Mouse (Mus musculus): Measurements from ENCODE around the gene 5330417H12Rik. TPM values are rescaled to one million over a fixed set of nuclear protein-coding genes. Genes with fewer than 3 reads are reported as not detected.

The 5330417H12Rik gene
- polyA plus RNA-seq, 1 experiment from 2014 or later = not detected

DNA sequence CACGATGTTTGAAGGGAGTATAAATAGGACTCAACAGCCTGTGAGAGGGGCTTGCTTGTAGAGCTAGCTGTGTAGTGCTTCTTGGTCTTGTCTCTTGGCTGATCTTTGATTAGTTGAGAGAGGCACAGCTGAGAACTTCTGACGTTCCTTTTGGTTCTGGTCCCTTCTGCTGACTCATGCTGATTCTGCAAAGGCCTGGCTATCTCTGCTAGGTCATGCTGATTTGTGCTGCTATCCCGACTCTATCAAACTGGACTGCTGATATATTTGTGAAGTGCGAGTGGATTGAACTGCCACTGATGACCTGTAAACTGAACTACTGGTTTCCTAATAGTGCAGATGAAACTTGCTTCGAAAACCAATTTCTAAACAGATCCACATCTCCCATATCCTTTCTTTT is 14.1 kb downstream of the 5330417H12Rik start:
- 86% methylated on average over 5 of the region's 5 CpGs for WGBS
- Histone ChIP-seq H3K4me1 (ENCODE audit: control insufficient read depth, insufficient read depth, low read length) (no peaks in the 10 kb centered on the region), H3K27ac (ENCODE audit: low read depth, low read length) (no peak overlapping the region), H3K27me3 (ENCODE audit: control insufficient read depth, insufficient read depth, low read length) (no peaks in the 10 kb centered on the region), H3K4me2 (no peak overlapping the region), H3K9ac (ENCODE audit: low read length) (no peak overlapping the region), H3K4me3 (ENCODE audit: low read depth, low read length) (no peak overlapping the region), H3K36me3 (ENCODE audit: control insufficient read depth, insufficient read depth, low read length) (no peaks in the 10 kb centered on the region), H3K9me3 (ENCODE audit: control insufficient read depth, low read length) (no peaks in the 10 kb centered on the region)
- ATAC-seq (ENCODE audit: low FRiP score) (no peak), DNase-seq (ENCODE audit: low spot score, missing footprints) (no peak)

- H3K4me1 ChIP-seq (ENCODE audit: control insufficient read depth, insufficient read depth, low read length) = no peaks in the 10 kb centered on the region
- 90% methylated on average over 2 of the region's 2 CpGs for WGBS
- no peaks in the 10 kb centered on the region for H3K9me3 ChIP-seq (ENCODE audit: control insufficient read depth, low read length)
- ATAC-seq (ENCODE audit: low FRiP score) = no peak
- no peak overlapping the region for H3K27ac ChIP-seq (ENCODE audit: low read depth, low read length)
- H3K27me3 ChIP-seq (ENCODE audit: control insufficient read depth, insufficient read depth, low read length) = no peaks in the 10 kb centered on the region
- H3K4me3 ChIP-seq (ENCODE audit: low read depth, low read length) = no peak overlapping the region
- no peaks in the 10 kb centered on the region for H3K36me3 ChIP-seq (ENCODE audit: control insufficient read depth, insufficient read depth, low read length)
- no peak overlapping the region for H3K4me2 ChIP-seq
- no peak for DNase-seq (ENCODE audit: low spot score, missing footprints)
- H3K9ac ChIP-seq (ENCODE audit: low read length) = no peak overlapping the region
These were observed 15.2 kb downstream of the 5330417H12Rik start for GRCm38 (mm10) chr7:107609622-107610255.

- H3K36me3 ChIP-seq (ENCODE audit: control insufficient read depth, insufficient read depth, low read length) = no peaks in the 10 kb centered on the region
- WGBS = 97% methylated on average over 1 of the region's 1 CpGs
- H3K9ac ChIP-seq (ENCODE audit: low read length) = no peak overlapping the region
- H3K27me3 ChIP-seq (ENCODE audit: control insufficient read depth, insufficient read depth, low read length) = no peaks in the 10 kb centered on the region
- H3K9me3 ChIP-seq (ENCODE audit: control insufficient read depth, low read length) = no peaks in the 10 kb centered on the region
- no peak overlapping the region for H3K27ac ChIP-seq (ENCODE audit: low read depth, low read length)
- DNase-seq (ENCODE audit: low spot score, missing footprints) (no peak), ATAC-seq (ENCODE audit: low FRiP score) (no peak)
- H3K4me3 ChIP-seq (ENCODE audit: low read depth, low read length) = no peak overlapping the region
- H3K4me1 ChIP-seq (ENCODE audit: control insufficient read depth, insufficient read depth, low read length) = no peaks in the 10 kb centered on the region
- no peak overlapping the region for H3K4me2 ChIP-seq
These were observed 17.2 kb downstream of the 5330417H12Rik start for GRCm38 (mm10) chr7:107607766-107608165.

DNA sequence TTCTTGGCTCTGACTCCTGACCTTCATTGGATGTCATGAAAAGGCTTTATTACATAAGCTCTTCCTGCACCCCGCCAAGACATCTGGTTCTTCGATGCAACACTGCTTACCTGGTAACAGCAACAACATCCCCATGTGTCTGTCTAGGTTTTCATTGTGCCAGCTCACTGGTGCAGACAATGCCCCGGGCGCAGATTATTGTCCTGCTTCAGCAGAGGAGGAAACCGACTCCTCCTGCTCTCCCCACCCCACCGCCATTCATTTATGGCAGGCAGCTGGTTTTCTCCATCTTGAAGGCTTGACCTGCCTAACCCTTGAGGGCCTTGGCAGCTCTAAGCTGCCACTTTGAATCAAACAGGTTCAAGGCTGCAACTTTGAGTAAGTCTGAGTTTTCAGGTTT is 22.0 kb downstream of the 5330417H12Rik start:
- Histone ChIP-seq H3K9ac (ENCODE audit: low read length) (no peak overlapping the region), H3K27me3 (ENCODE audit: control insufficient read depth, insufficient read depth, low read length) (no peaks in the 10 kb centered on the region), H3K4me2 (no peak overlapping the region), H3K4me1 (ENCODE audit: control insufficient read depth, insufficient read depth, low read length) (no peaks in the 10 kb centered on the region), H3K27ac (ENCODE audit: low read depth, low read length) (no peak overlapping the region), H3K9me3 (ENCODE audit: control insufficient read depth, low read length) (no peaks in the 10 kb centered on the region), H3K4me3 (ENCODE audit: low read depth, low read length) (no peak overlapping the region), H3K36me3 (ENCODE audit: control insufficient read depth, insufficient read depth, low read length) (no peaks in the 10 kb centered on the region)
- WGBS = 51% methylated on average over 6 of the region's 6 CpGs
- no peak for ATAC-seq (ENCODE audit: low FRiP score)
- DNase-seq (ENCODE audit: low spot score, missing footprints) = no peak

DNA sequence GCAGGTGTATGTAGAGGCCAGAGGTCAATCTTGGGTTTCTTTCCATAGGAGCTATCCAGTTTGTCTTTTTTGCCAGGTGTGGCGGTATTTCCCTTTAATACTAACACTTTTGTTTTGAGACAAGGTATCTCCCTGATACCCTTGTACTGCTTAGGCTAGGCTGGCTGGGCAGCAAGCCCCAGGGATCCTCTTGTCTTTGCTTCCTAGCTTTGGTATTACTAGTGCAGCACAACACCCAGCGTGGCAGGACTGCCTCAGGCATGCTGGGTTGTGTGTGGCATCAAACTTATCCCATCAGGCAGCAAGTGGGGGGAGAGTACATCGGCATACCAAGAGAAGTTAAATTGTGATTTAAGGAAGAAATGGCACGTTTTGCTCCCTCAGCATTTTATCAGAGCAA is 22.5 kb downstream of the 5330417H12Rik start:
- Histone ChIP-seq H3K9ac (ENCODE audit: low read length) (no peak overlapping the region), H3K9me3 (ENCODE audit: control insufficient read depth, low read length) (no peaks in the 10 kb centered on the region), H3K27ac (ENCODE audit: low read depth, low read length) (no peak overlapping the region), H3K4me1 (ENCODE audit: control insufficient read depth, insufficient read depth, low read length) (no peaks in the 10 kb centered on the region), H3K4me3 (ENCODE audit: low read depth, low read length) (no peak overlapping the region), H3K4me2 (no peak overlapping the region), H3K36me3 (ENCODE audit: control insufficient read depth, insufficient read depth, low read length) (no peaks in the 10 kb centered on the region), H3K27me3 (ENCODE audit: control insufficient read depth, insufficient read depth, low read length) (no peaks in the 10 kb centered on the region)
- DNase-seq (ENCODE audit: low spot score, missing footprints) = no peak
- 78% methylated on average over 4 of the region's 4 CpGs for WGBS
- no peak for ATAC-seq (ENCODE audit: low FRiP score)

- H3K4me3 ChIP-seq (ENCODE audit: low read depth, low read length) = no peak overlapping the region
- H3K36me3 ChIP-seq (ENCODE audit: control insufficient read depth, insufficient read depth, low read length) = no peaks in the 10 kb centered on the region
- 68% methylated on average over 5 of the region's 5 CpGs for WGBS
These were observed 24.3 kb downstream of the 5330417H12Rik start for GRCm38 (mm10) chr7:107600651-107601050.

GRCm38 (mm10) chr7:107597956-107598355 is 27.0 kb downstream of the 5330417H12Rik start:
- no peak overlapping the region for H3K4me2 ChIP-seq
- H3K36me3 ChIP-seq (ENCODE audit: control insufficient read depth, insufficient read depth, low read length) = no peaks in the 10 kb centered on the region
- no peak overlapping the region for H3K4me3 ChIP-seq (ENCODE audit: low read depth, low read length)
- peaks cover 3% of the 10 kb centered on the region; the same call in 1 of the 2 replicates for H3K4me1 ChIP-seq (ENCODE audit: control insufficient read depth, insufficient read depth, low read length)
- H3K27me3 ChIP-seq (ENCODE audit: control insufficient read depth, insufficient read depth, low read length) = no peaks in the 10 kb centered on the region
- WGBS = 82% methylated on average over 3 of the region's 3 CpGs
- ATAC-seq (ENCODE audit: low FRiP score) (no peak), DNase-seq (ENCODE audit: low spot score, missing footprints) (peak; percentile 44)
- H3K9me3 ChIP-seq (ENCODE audit: control insufficient read depth, low read length) = no peaks in the 10 kb centered on the region
- no peak overlapping the region for H3K27ac ChIP-seq (ENCODE audit: low read depth, low read length)
- H3K9ac ChIP-seq (ENCODE audit: low read length) = no peak overlapping the region

More at GRCm38 (mm10) chr7:107600651-107601050, 24.3 kb downstream of the 5330417H12Rik start:
- Histone ChIP-seq H3K27me3 (ENCODE audit: control insufficient read depth, insufficient read depth, low read length) (no peaks in the 10 kb centered on the region), H3K9me3 (ENCODE audit: control insufficient read depth, low read length) (no peaks in the 10 kb centered on the region), H3K27ac (ENCODE audit: low read depth, low read length) (no peak overlapping the region), H3K4me1 (ENCODE audit: control insufficient read depth, insufficient read depth, low read length) (no peaks in the 10 kb centered on the region), H3K4me2 (no peak overlapping the region), H3K9ac (ENCODE audit: low read length) (no peak overlapping the region)
- DNase-seq (ENCODE audit: low spot score, missing footprints) = no peak
- ATAC-seq (ENCODE audit: low FRiP score) = no peak

DNA sequence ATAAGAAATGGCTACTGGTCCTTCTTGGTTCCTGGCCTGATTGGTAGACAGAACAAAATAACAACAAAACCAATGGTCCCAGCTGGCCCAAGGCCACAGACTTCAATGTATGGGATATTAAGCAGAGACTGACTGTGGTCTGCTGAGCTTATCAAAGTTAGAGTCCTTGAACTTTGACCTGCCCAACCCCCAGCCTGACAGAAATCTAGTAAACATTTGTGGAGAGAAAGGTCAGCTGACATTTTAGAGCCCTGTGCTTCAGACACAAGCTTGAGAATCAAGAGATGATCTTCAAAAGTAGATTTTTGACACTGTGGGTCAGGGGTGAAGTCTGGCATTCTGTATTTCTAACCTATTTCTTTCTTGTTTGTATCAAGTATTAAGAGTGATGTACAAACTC is 28.2 kb downstream of the 5330417H12Rik start:
- no peak overlapping the region for H3K9ac ChIP-seq (ENCODE audit: low read length)
- H3K4me1 ChIP-seq (ENCODE audit: control insufficient read depth, insufficient read depth, low read length) = peaks cover 3% of the 10 kb centered on the region; the same call in 1 of the 2 replicates
- no peak overlapping the region for H3K27ac ChIP-seq (ENCODE audit: low read depth, low read length)
- DNase-seq (ENCODE audit: low spot score, missing footprints) (peak; percentile 12), ATAC-seq (ENCODE audit: low FRiP score) (no peak)
- no peak overlapping the region for H3K4me2 ChIP-seq
- H3K4me3 ChIP-seq (ENCODE audit: low read depth, low read length) = no peak overlapping the region
- no peaks in the 10 kb centered on the region for H3K36me3 ChIP-seq (ENCODE audit: control insufficient read depth, insufficient read depth, low read length)
- H3K9me3 ChIP-seq (ENCODE audit: control insufficient read depth, low read length) = no peaks in the 10 kb centered on the region
- no peaks in the 10 kb centered on the region for H3K27me3 ChIP-seq (ENCODE audit: control insufficient read depth, insufficient read depth, low read length)

DNA sequence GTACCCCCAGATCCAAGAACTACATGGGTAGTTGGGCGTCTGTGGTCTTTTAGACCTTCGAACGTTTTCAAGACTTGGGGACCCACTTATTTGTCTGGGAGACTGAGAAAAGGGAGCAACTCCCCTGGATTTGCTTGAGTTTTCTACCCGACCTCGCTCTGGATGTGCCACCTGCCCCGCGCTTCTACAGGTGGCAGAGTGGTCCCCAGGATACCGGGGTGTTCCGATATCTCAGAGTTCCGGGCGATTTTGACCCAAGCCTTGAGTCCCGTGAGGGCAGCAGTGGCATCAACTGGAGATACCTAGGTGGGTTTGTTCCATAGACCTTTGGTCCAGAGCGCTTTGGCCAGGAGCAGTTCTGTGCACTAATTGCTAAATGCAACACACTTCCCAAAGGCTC is 29.5 kb downstream of the 5330417H12Rik start:
- no peak overlapping the region for H3K9ac ChIP-seq (ENCODE audit: low read length)
- no peaks in the 10 kb centered on the region for H3K9me3 ChIP-seq (ENCODE audit: control insufficient read depth, low read length)
- no peaks in the 10 kb centered on the region for H3K27me3 ChIP-seq (ENCODE audit: control insufficient read depth, insufficient read depth, low read length)
- 13% methylated on average over 13 of the region's 13 CpGs for WGBS
- peak overlapping the region; percentile 94 for H3K4me2 ChIP-seq
- H3K36me3 ChIP-seq (ENCODE audit: control insufficient read depth, insufficient read depth, low read length) = no peaks in the 10 kb centered on the region
- peak overlapping the region; percentile 51 for H3K4me3 ChIP-seq (ENCODE audit: low read depth, low read length)
- H3K4me1 ChIP-seq (ENCODE audit: control insufficient read depth, insufficient read depth, low read length) = peaks cover 3% of the 10 kb centered on the region; the same call in 1 of the 2 replicates
- DNase-seq (ENCODE audit: low spot score, missing footprints) (peak; percentile 88), ATAC-seq (ENCODE audit: low FRiP score) (no peak)
- no peak overlapping the region for H3K27ac ChIP-seq (ENCODE audit: low read depth, low read length)

Data from midbrain, embryonic 11.5 days (tissue).